Mouse (Mus musculus) G1E (cell line): ENCODE data around the gene Hoxb1. TPM values are rescaled to one million over a fixed set of nuclear protein-coding genes. Genes with fewer than 3 reads are reported as not detected.

Experiments used
- ATAC-seq: 2 replicates; pipeline ENCODE4 v1.8.0; 2016; ENCODE audit warnings: mild to moderate bottlenecking; ENCODE audit not compliant: insufficient number of reproducible peaks, poor library complexity, low FRiP score, severe bottlenecking; ENCODE audit errors: extremely low read depth
- DNase-seq: peaks from one replicate; pipeline ENCODE4 v3.0.0; 2012; ENCODE audit warnings: low spot score
- H3K27me3 ChIP-seq: 2 replicates; pipeline ENCODE4 v1.6.1; 2012; ENCODE audit warnings: mild to moderate bottlenecking, low read length, inconsistent platforms; ENCODE audit not compliant: insufficient read depth
- H3K36me3 ChIP-seq: replicated peaks from 2 replicates; pipeline ENCODE3; 2012; ENCODE audit warnings: mild to moderate bottlenecking, inconsistent platforms
- H3K4me1 ChIP-seq: 2 replicates; pipeline ENCODE4 v1.6.1; 2012; ENCODE audit warnings: low read depth, low read length, inconsistent platforms, mixed read lengths; ENCODE audit not compliant: insufficient read depth
- H3K4me3 ChIP-seq: 2 replicates; pipeline ENCODE4 v1.5.1; 2012; ENCODE audit warnings: low read depth, mild to moderate bottlenecking, inconsistent platforms, low read length, moderate library complexity, mixed read lengths
- H3K9me3 ChIP-seq: replicated peaks from 2 replicates; pipeline ENCODE4 v1.6.1; 2012; ENCODE audit warnings: inconsistent platforms
- CTCF ChIP-seq: IDR thresholded peaks from 2 replicates; pipeline ENCODE4 v1.5.1; 2012; ENCODE audit warnings: low read depth, low read length, inconsistent platforms, mixed read lengths
- GATA1 ChIP-seq: IDR thresholded peaks from 2 replicates; pipeline ENCODE4 v1.6.1; 2012; ENCODE audit warnings: borderline replicate concordance, low read length, inconsistent platforms, mixed read lengths
- GATA2 ChIP-seq: IDR thresholded peaks from 2 replicates; pipeline ENCODE4 v1.6.1; 2012; ENCODE audit warnings: low read depth, low read length, inconsistent platforms, borderline replicate concordance
- POLR2AphosphoS5 ChIP-seq: IDR thresholded peaks from 2 replicates; pipeline ENCODE4 v1.6.1; 2012; ENCODE audit warnings: low read depth, low read length, inconsistent platforms; ENCODE audit not compliant: insufficient replicate concordance
- TAL1 ChIP-seq: conservative IDR thresholded peaks from 2 replicates; pipeline ENCODE4 v1.6.1; 2012; ENCODE audit warnings: low read depth, low read length, inconsistent platforms, mixed read lengths
- polyA plus RNA-seq: library from polyadenylated mRNA; stranded (reverse); fragments of >175 nt; gene quantifications from 2 replicates; pipeline ENCODE4 v1.2.3, GENCODE M21; 2012
- total RNA-seq, 2 experiments: library from RNA; stranded (forward) in 1 of 2; stranded (reverse) in 1 of 2; fragments of 200-1000 nt in 1 of 2; fragments of >200 nt in 1 of 2; fragmentation: Nextera tagmentation in 1 of 2; gene quantifications; 2 replicates each; pipeline ENCODE4 v1.2.3; 2014 to 2017

The Hoxb1 gene
- total and polyA plus RNA-seq, 3 experiments: 0.11 TPM; not detected in 2

GRCm38 (mm10) chr11:96383381-96383780, 17.8 kb downstream of the Hoxb1 start:
- ATAC-seq: no peak
- Histone ChIP-seq H3K9me3 (no peaks in the 10 kb centered on the region), H3K36me3 (no peaks in the 10 kb centered on the region), H3K27me3 (no peaks in the 10 kb centered on the region; the same call in 1 of the 2 replicates), H3K4me1 (no peaks in the 10 kb centered on the region), H3K4me3 (no peak overlapping the region)
- DNase-seq: no peak
- TF ChIP-seq POLR2AphosphoS5 (no peak), GATA1 (no peak), CTCF (no peak), TAL1 (no peak), GATA2 (no peak)

GRCm38 (mm10) chr11:96387635-96388034, 22.1 kb downstream of the Hoxb1 start:
- no peaks in the 10 kb centered on the region for H3K36me3 ChIP-seq
- DNase-seq (no peak), ATAC-seq (no peak)
- TF ChIP-seq CTCF (no peak), TAL1 (no peak), POLR2AphosphoS5 (no peak), GATA2 (no peak), GATA1 (no peak)
- no peaks in the 10 kb centered on the region for H3K9me3 ChIP-seq
- H3K4me1 ChIP-seq: no peaks in the 10 kb centered on the region
- H3K4me3 ChIP-seq: no peak overlapping the region
- no peaks in the 10 kb centered on the region; the same call in 1 of the 2 replicates for H3K27me3 ChIP-seq

- Histone ChIP-seq H3K4me3 (no peak overlapping the region), H3K27me3 (peaks cover 16% of the 10 kb centered on the region), H3K36me3 (no peaks in the 10 kb centered on the region), H3K4me1 (peaks cover 4% of the 10 kb centered on the region; the same call in 1 of the 2 replicates), H3K9me3 (no peaks in the 10 kb centered on the region)
- no peak for ATAC-seq
- TF ChIP-seq GATA1 (no peak), CTCF (no peak), TAL1 (no peak), GATA2 (no peak), POLR2AphosphoS5 (no peak)
- no peak for DNase-seq
Observed at GRCm38 (mm10) chr11:96396772-96397626, 31.4 kb downstream of the Hoxb1 start.

- no peak overlapping the region for H3K4me3 ChIP-seq
- no peak for TF ChIP-seq POLR2AphosphoS5
- no peak for TF ChIP-seq TAL1
- no peak for TF ChIP-seq GATA2
- TF ChIP-seq GATA1: no peak
- TF ChIP-seq CTCF: no peak
- H3K4me1 ChIP-seq: peaks cover 4% of the 10 kb centered on the region; the same call in 1 of the 2 replicates
- no peaks in the 10 kb centered on the region for H3K9me3 ChIP-seq
- no peaks in the 10 kb centered on the region for H3K36me3 ChIP-seq
- ATAC-seq: no peak
- DNase-seq: no peak
- H3K27me3 ChIP-seq: peaks cover 16% of the 10 kb centered on the region
Observed at GRCm38 (mm10) chr11:96397806-96398335, 32.3 kb downstream of the Hoxb1 start.

- DNase-seq (peak; percentile 6), ATAC-seq (peak; percentile 70)
- TF ChIP-seq GATA2 (no peak), GATA1 (no peak), CTCF (no peak), POLR2AphosphoS5 (no peak), TAL1 (no peak)
- Histone ChIP-seq H3K27me3 (peaks cover 18% of the 10 kb centered on the region), H3K9me3 (no peaks in the 10 kb centered on the region), H3K4me1 (peaks cover 4% of the 10 kb centered on the region; the same call in 1 of the 2 replicates), H3K36me3 (no peaks in the 10 kb centered on the region), H3K4me3 (no peak overlapping the region)
Observed at GRCm38 (mm10) chr11:96399923-96400322, 34.4 kb downstream of the Hoxb1 start.

GRCm38 (mm10) chr11:96404016-96404604, 38.6 kb downstream of the Hoxb1 start:
- H3K9me3 ChIP-seq: no peaks in the 10 kb centered on the region
- no peaks in the 10 kb centered on the region for H3K36me3 ChIP-seq
- no peak for ATAC-seq
- H3K27me3 ChIP-seq: peaks cover 16% of the 10 kb centered on the region
- no peak overlapping the region for H3K4me3 ChIP-seq
- H3K4me1 ChIP-seq: peaks cover 4% of the 10 kb centered on the region; the same call in 1 of the 2 replicates
- no peak for DNase-seq
- no peak for TF ChIP-seq GATA2
- no peak for TF ChIP-seq GATA1
- TF ChIP-seq TAL1: no peak
- TF ChIP-seq POLR2AphosphoS5: no peak
- no peak for TF ChIP-seq CTCF
